Mouse (Mus musculus): ENCODE data around the gene Dennd4a.

Gene Dennd4a

DNA sequence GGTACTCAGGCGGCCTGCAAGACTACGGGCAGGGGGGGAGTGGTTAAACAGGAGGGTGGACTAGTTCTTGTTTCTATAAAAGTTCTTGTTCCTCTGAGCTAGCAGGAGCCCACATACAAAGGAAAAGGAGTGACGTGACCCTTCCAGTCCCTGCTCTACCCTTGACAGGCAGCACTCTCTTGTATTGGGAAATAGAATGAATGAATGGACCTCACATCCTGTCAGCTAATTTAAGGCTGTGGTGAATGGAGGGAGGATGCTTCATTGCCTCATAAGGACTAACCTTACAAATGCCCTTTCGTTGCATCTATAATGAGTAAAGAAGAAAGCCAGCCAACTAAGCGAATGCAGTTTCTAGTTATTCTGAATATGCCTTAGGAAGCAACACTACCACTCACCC is 114.6 kb downstream of the Dennd4a start:
- DNase-seq, result no peak

DNA sequence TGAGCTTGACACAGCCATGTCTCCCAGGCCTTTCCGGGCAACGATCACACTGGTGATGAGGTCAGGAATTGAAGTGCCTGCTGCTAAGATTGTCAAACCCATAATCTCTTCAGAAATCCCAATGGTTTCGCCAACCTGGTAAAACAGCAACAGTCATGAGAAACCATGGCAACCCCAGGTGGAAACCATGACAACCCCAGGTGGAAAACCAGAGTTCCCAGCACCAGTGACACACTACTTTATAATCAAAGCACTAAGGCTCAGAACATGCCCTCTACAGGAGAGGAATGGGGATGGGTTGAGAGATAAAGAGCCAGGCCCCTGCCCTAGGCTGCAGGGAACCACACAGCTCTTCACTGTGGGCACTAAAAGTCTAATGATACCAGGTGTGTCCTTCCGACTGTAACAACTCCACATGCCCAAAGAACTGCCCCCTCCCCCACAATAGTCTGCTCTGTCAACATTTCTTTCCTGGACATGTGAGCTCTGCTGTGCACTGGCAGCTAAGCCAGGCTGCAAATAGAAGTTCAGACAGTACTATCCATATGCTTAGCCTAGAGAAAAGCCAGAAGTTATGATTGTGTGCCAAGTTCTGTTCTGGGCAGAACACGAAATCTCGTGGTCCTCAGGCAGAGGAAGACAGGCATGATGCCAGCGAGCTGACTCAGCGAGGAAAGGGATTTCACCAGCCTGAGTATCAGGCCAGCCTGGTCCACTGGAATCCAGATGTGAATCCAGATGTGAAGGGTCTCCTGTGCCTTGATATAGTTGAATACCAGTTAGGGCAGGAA is 115.3 kb downstream of the Dennd4a start:
- DNase-seq, result no peak

DNA sequence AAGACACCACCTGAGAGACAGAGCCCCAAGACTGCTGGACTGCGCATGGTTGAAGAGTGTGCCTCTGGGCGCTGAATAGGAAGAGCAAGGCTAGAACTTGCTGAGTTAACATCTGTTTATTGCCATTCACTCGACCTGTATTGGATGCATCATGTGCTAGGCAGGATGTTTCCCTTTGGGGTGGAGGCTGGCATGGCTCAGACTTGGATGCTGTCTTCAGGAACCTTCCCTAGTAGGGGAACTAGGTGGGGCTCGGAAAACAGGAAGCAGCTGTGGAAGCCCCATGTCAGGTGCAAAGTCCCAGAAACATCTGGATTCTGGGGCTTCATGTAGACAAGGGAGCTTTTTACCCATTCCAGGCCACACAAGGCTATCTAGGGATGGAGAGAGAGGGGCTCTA is 119.1 kb downstream of the Dennd4a start:
- DNase-seq, result no peak

DNA sequence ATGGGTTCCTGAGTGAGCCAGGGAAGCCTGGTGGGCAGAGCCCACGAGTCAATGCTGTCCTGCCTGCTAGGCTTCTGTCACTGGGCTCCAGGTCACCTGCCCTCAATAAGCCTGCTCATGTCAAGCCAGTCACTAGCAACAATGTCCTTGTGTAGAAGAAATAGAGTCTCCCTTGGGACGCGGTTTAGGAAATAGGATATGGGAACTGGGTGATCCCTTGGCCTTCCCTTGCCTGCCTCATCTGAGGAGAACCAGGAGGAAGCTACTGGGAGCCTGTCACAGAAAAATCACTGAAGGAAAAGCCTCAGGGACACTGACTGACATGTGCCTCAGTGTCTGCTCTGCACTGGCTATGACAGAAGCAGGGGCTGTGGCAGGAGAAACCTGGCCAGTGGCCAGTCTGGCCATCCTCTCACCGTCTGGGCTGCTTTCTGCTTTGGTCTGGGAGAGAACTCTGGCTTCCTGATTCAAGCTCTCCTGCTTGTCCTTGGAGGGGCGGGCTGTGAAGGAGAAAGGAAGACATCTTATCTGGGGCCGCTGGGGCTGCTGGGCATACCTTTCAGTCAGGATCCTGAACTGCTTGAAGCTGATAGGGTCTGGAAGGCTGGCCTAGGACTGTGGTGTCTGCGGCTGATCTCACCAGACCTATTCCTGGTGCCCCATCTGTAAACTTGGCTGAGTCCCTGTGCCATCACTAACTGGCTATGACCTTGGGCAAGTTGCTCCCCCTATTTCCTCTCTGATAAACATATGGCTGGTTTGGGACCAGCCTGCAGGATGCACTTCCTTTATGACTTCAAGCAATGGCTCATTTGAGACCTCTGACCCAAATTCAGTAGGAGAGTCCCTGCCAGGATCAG is 120.8 kb downstream of the Dennd4a start:
- no peak for DNase-seq

DNA sequence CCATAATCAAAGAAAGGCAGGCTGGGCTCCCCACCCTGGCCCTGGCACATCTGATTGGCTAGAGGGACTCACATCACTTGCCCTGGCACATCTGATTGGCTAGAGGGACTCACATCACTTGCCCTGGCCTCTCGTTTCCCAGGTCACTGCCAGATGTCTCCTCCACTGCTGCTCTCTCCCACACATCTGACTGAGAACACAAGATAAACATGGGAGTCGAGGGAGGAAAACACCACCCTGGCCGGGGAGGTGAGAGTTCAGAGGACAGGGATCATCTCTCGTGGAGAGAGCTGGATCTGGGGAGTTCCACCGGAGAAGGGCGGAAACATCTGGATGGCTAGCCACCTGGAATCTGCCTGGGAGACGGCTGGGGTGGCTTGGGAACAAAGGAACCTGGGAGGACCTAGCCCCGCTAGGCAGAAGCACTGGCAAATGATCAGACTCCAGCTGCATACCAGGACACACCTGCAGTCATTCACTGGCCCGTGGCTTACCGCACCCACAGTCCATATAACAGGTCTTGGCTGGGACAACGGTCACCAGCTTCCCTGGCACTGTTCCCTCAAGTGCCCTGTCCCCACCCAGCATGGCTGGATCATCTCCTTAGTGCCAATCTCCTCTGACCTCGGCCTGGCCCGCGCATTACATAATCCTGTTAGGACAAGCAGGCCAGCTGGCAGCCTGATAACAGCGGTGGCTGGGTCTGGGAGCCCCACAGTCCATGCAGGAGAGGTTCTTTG is 123.0 kb downstream of the Dennd4a start:
- peak; percentile 73 for DNase-seq

DNA sequence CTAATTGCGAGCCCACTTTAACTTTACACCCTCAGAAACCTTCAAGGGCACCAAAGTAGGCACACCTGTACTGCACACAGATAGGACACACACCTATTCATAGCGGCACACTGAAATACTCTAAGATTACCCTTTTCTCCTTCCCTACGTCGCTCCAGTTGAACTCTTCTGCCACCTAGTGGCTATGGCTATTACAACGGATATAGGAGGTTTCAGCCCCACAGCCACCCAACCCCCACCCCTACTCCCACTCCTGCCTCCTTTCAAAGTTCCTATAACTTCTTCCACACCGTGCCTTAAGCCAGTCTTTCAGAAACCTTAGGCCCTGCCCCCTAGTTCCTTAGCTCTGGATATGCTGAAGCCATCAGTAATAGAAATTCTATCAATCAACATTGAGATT is 125.4 kb downstream of the Dennd4a start:
- DNase-seq, result peak; percentile 68

DNA sequence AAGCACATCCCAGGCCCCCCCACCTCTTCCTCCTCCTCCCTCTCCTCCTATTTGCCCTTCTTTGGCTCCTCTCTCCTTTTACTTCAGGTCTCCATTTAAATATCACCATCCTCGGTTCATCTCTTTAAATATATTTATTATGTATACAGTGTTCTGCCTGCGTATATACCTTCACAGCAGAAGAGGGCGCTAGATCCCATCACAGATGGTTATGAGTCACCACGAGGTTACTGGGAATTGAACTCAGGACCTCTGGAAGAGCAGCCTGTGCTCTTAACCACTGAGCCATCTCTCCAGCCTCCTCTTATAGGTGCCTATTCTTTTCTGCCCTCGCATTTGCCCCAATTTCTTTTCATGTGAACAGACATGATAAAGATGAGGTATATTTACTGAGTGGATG is 126.4 kb downstream of the Dennd4a start:
- no peak for DNase-seq

DNA sequence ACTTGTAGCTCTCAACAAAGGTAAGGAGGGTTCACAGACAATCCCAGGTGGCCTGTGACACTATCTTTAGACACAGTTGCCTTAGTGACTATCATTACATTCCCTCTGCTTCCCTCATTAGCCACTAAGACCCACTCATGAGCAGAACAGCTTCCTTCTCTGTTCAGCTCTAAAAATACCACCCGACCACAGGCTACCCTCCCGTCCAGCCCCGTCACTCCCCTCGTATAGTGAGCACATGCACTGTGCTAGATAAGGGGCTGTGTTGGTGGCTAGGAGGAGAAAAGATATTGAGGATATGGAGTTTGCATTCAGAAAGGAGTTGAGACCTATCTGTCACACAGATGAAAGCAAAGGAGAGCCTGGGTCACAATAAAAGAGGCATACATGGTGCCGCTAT is 127.4 kb downstream of the Dennd4a start:
- no peak for DNase-seq

DNA sequence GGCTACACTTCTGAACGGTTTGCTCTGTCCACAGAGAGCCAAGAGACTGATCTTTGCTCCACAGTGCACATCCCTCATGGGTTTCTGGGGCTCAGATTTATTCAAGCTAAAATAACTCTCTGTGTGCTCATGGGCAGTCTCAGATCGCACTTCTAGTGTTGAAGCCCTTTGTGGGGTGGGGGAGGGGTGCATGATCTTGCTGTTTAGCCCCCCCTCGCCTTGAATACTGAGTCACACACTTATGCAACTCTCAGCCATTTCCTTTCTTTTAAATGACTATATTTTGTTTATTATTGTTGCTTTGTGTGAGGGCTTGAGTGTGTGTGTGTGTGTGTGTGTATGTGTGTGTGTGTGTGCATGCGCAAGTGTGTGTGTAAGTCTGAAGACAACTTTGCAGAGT is 128.1 kb downstream of the Dennd4a start:
- DNase-seq, result no peak

DNA sequence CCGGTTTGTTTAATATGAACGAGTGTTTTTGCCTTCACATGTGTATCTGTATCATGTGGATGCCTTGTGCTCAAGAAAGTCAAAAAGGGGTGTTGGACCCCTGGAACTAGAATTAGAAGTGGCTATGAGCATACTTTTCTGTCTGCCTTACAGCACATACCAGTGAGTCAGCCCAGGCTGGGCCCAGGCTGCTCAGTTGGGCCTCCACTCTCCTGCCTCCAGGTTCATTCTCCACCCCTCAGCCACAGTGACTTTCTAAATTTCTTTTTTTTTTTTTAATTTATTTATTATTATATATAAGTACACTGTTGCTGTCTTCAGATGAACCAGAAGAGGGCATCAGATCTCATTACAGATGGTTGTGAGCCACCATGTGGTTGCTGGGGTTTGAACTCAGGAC is 128.7 kb downstream of the Dennd4a start:
- no peak for DNase-seq

DNA sequence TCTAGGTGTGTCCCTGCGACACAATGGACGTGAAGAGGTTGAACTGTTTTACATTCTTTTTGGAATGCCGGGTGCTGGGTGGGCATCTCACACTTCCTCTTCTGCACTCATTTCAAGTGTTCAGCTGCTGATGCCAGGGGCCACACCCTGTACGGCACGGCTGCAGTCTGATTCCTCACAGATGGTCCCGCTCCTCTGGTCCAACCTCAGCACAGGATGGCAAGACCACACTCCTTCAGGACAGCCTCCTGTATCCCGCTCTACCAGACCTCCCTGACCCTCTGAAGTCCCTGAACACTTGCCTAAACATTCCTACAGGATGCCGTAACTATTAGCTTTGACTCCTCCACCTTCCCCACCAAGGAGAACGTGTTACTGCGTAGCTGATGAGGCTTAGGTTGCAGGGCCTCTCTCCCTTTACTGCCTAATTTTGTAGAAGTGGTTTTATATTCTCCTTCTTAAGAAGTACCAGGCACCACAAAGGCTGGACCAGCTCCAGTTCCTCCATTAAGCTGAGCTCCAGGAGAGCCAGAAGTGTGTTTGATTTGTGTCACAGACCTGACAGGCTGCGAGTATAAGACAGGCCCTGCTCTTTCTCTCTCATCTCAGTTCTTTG is 129.7 kb downstream of the Dennd4a start:
- DNase-seq, result no peak

DNA sequence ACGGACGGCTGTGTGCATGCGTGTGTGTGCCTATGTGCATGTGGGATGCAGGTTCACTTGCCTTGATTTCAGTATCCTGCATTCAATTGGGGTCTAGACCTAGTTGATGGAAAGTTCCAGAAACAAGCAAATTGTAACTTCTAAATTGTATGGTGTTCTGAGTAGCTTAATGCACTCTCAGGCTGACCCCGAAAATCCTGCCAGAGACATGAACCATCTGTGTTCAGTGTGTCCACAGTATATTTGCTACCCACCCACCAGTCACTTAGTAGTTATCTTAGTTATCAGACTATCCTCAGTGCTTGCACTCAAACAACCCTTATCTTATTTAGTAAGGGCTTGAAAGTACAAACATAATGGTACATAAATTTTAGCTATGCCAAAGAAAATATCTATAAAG is 130.5 kb downstream of the Dennd4a start:
- DNase-seq, result no peak

DNA sequence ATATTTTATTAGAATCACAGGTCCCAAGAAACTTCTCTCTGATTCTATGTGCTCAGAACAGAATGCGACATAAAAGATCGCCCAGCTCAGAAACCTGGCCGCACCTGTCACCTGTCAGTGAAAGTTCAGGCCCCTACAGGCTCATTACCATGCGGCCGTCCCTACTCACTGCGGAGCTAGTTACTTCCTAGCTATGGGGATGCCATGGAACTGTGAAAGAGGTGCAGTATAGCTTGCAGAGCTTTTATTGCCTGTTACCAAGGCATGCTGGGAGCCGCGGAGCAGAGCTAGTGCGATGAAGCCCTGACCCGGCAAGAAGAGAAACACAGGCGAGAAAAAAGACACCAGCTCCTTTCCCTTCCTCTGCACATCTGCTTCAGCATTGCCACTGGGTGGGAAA is 132.9 kb downstream of the Dennd4a start:
- no peak for DNase-seq

DNA sequence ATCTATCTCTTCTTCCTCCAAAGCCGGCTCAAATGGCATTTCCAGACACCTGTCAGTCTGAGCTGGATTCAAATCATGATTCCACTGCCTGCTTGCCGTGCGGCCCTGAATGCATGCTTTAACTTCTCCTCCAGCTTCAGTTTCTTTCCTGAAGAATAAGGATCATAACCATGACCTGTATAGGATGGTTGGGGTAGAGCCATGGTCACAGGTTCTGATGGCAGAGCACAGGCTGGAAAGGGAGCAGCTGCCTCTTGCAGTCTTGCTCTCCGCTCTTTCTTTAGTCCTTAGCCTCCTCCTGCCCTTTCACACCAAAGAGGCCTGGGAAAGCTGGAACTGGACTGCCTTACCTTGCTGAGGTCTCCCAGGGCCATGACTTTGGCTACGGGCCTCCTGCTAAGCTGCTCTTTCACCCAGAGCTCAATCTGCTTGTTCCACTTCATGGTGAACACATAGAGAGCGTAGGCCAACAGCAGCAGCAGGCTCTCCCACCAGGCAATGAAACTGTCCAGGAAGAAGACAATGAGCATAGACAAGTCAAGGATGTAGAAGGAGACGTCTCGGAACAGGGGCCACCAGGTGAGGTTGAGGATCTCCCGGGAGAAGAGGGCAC is 136.4 kb downstream of the Dennd4a start:
- no peak for DNase-seq

DNA sequence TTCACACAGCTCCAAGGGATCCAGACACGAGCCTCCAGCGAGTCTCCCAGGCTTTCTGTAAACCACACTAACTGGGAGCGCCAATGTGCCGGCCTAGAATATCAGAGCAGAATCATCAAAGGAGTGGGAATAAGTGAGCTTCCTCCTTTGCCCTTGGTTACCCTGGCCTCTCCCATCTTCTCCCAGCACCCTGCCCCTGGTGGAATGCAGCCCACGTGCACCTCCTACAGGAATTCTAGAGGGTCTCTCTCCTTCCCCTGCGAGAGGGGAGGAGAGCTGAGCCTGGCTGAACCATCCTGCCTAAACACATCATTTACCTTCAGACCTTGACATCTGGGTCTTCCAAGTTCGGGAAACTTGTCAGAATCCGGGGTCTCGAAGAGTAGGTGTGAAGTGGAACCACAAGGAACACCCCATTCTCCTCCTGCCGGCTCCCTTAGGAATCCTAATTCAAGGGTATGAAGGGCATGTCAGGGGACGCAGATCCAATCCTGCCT is 140.1 kb downstream of the Dennd4a start, which contains the start of gene Slc24a1:
Slc24a1 (minus strand) TSS at position 447 of the 497 bp plus-strand sequence.
- DNase-seq, result no peak

DNA sequence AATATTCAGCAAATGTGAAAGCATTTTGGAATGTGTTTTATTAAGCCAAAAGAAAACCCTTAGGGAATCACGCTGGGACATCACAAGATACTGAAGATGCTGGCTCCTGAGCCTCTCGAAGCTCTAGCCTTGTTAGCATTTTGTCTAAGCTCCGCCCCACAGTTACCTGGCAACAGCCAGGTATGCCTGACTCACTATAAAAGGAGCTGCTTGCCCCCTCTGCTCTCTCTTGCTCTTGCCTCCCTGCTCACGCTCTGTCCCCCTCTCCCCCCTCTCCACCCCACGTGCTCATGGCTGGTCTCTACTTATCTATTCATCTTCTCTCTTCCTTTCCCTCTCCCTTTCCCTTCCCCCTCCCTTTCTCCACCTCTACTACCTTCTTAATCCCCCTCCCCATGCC is 140.9 kb downstream of the Dennd4a start:
- DNase-seq, result no peak

DNA sequence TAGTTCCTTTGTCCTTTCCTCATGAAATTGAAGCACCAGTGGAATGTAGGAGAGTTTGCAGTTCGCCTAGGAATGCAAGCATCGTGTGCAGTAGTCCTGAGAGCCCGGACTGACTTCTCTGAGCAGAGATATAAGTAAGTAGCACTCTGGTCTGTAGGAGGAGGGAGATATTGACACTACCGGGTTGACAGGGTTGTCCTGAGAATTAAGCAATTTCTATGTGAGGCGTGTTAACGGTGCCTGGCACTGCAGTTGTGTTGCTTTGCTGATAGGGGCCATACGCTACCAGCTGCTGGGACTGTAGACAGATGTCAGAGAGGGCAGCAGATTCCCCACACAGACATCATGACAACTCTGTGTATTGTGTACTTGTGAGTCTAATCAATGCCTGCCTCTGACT is 142.1 kb downstream of the Dennd4a start:
- no peak for DNase-seq

DNA sequence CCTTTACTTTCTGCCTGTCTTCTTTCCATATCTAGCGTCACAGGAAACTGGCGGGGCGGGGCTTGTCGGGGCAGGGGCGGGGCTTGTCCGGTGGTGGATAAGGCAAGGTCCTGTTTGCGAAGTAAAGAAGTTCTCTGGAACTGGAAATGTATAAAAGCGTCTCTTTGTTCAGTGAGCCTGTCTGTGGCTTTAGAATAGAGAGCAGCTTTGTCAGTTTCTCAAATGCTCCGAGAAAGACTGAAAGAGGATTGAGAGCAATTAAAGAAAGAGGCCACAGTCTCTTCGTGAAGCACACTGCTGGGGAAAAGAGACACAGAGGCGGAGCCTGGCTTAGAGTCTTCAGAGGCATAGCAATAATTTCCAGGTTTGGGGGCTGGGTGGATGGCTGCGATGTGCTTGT is 145.2 kb downstream of the Dennd4a start:
- DNase-seq, result peak; percentile 20

DNA sequence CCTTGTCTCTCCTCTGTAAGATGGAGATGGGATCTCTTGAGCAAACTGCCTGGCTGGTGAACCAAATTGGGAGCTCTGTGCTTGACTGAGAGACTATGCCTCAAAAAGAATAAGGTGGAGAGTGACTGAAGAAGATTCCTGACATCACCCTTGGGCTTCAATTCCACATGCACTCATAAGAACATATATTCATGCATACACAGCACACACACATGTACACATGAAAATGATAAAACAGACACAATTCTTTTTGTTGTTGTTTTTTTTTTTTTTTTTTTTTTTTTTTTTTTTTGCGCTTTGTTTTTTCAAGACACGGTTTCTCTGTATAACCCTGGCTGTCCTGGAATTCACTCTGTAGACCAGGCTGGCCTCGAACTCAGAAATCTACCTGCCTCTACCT is 146.1 kb downstream of the Dennd4a start:
- DNase-seq, result no peak

DNA sequence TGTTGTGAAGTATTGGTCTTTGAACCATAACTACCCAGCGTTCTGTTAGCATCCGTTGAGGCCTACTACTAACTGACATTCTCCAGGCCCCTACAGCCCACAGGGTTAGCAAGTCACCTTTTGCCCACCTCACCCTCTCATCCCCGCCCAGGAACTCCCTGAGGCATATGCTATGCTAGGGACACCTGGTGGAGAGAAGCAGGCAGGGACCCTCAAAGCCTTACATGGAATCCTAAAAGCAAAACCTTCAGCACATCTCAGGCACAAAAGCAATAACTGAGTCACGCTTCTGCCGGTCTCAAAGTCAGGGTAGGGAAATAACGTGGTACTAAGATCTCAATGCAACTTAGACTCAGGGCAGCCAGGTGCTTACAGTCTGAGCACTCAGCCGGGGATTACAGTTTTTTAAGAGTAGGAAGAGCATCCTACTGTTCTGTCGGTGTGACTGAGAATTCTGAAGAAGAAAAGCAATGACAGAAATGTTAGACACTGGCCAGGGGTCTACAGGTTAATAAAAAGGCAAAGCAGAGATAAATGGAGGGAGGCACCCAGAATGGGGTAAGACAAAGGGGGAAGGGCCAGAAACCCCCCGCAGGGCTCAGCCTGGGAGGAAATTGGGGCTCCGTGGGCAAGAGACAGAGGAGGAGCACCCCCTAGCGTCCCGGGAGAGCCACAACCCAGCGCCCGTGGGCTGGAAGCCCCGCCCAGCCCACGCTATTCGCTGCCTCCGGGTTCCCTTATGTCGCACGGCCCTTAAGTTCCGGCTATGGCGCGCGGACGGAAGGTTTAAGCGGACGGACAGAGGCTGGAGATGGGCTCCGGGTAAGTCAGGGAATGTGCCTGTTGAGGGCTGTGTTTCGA is 149.2 kb downstream of the Dennd4a start, which contains the start of gene Ints14:
Ints14 (plus strand) TSS at position 789 of the 861 bp plus-strand sequence.
- DNase-seq, result peak; percentile 97

DNA sequence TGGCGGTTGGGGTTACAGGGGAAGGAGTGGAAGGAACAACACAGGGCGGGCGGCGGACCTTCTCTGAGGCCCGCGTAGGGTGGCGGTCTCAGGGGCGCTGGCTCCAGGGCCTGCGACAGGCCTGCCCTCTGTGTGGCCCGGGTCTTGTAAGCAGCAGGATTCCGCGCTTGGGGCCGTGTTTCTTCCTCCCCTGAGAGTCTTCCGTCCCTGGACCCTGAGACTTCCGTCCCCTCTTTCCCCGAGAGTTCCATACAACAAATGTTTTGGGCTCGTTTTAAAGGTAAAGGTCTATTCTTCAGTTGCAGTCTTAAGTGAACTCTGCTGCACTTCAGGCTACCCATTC is 149.8 kb downstream of the Dennd4a start:
- no peak for DNase-seq

Measured in kidney, adult 9 months (tissue).